Mouse (Mus musculus) heart, embryonic 14.5 days (tissue): ENCODE data around the gene Slc5a9. TPM values are rescaled to one million over a fixed set of nuclear protein-coding genes. Genes with fewer than 3 reads are reported as not detected.
"Not testable (repeated sequence)": the region's sequence is repeated elsewhere in the genome, so short reads cannot be mapped to it uniquely, and the experiment has no call there.

ENCODE experiments used
- ATAC-seq: fragments of 200-750 bp; cut with Nextera tagmentation; 2 replicates; pipeline ENCODE4 v1.8.0; 2017; ENCODE audit warnings: low read depth, moderate TSS enrichment; ENCODE audit not compliant: insufficient number of reproducible peaks, insufficient read depth, low FRiP score
- H3K27ac ChIP-seq, 2 experiments: fragments of 200-500 bp in 1 of 2; fragments of 300-500 bp in 1 of 2; sonication (generic) in 1 of 2; replicated peaks in 1 of 2; 2 replicates each; pipeline ENCODE4 v1.5.1; 2012 to 2014; ENCODE audit warnings: low read depth in 2 of 2, low read length in 2 of 2, control low read depth in 1 of 2, mild to moderate bottlenecking in 1 of 2, mixed read lengths in 1 of 2; ENCODE audit not compliant: control insufficient read depth in 1 of 2, insufficient read depth in 1 of 2
- H3K27me3 ChIP-seq: fragments of 300-500 bp; sonication (generic); 2 replicates; pipeline ENCODE4 v1.6.1; 2014; ENCODE audit warnings: mild to moderate bottlenecking, low read length, control low read depth; ENCODE audit not compliant: control insufficient read depth, insufficient read depth
- H3K36me3 ChIP-seq: fragments of 300-500 bp; sonication (generic); 2 replicates; pipeline ENCODE4 v1.6.1; 2014; ENCODE audit warnings: mild to moderate bottlenecking, control low read depth, low read length, mixed read lengths; ENCODE audit not compliant: control insufficient read depth, insufficient read depth
- H3K4me1 ChIP-seq, 2 experiments: fragments of 200-500 bp in 1 of 2; fragments of 300-500 bp in 1 of 2; sonication (generic) in 1 of 2; 2 replicates each; pipeline ENCODE4 v1.6.1; 2012 to 2014; ENCODE audit warnings: low read length in 2 of 2, control low read depth in 1 of 2, mixed read lengths in 1 of 2; ENCODE audit not compliant: control insufficient read depth in 2 of 2, insufficient read depth in 2 of 2
- H3K4me2 ChIP-seq: fragments of 300-500 bp; sonication (generic); 2 replicates; pipeline ENCODE4 v1.6.1; 2014; ENCODE audit warnings: mild to moderate bottlenecking, low read length
- H3K4me3 ChIP-seq, 2 experiments: fragments of 200-500 bp in 1 of 2; fragments of 300-500 bp in 1 of 2; sonication (generic) in 1 of 2; 2 replicates each; pipeline ENCODE4 v1.5.1; 2012 to 2014; ENCODE audit warnings: low read length in 2 of 2, mild to moderate bottlenecking in 2 of 2, control low read depth in 1 of 2, low read depth in 1 of 2, moderate library complexity in 1 of 2; ENCODE audit not compliant: control insufficient read depth in 1 of 2, insufficient read depth in 1 of 2
- H3K9ac ChIP-seq: fragments of 300-500 bp; sonication (generic); 2 replicates; pipeline ENCODE4 v1.6.1; 2014; ENCODE audit warnings: mild to moderate bottlenecking, low read length
- H3K9me3 ChIP-seq: fragments of 300-500 bp; sonication (generic); 2 replicates; pipeline ENCODE4 v1.6.1; 2016; ENCODE audit warnings: low read length, control low read depth; ENCODE audit not compliant: control insufficient read depth
- WGBS: fragments of 180-500 bp; shearing (Covaris S2); extraction: QIAGEN DNeasy Blood & Tissue Kit; methylation state at CpG from one replicate; pipeline ENCODE4 v1.1.7; 2014; 5-methylcytosine and 5-hydroxymethylcytosine counted together
- polyA plus RNA-seq: library from polyadenylated mRNA; unstranded; fragments of >200 nt; fragmentation: Nextera tagmentation; extraction: Ambion mirVana; gene quantifications from 2 replicates; pipeline ENCODE4 v1.2.1, GENCODE M21; 2014

Gene Slc5a9
- 0.14 TPM in 1 of 2 replicates, not detected in the other for polyA plus RNA-seq

DNA sequence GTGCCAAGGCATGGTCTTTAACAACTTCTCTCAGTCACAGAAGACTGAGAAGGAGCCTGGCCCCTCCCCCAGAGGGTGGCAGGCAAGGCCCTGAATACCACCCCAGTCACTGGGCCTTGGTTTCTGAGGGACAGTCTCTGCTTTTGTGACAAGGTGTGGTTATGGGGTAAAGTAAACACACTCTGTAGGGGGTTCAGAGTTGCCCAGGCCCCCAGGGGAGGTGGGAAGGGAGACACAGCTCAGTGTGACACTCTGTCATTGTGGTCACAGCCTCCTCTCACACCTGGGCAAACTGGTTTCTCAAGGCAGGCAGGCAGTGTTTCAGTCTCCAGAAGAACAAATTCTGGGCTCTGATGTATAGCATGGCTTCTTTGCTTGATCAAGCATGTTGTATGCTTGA lies at the start of gene Slc5a9:
TSS of gene Slc5a9 (minus strand) at position 144 of the 400 bp plus-strand sequence.
- H3K27ac ChIP-seq: no peak within 1 kb of the TSS
- no peak within 1 kb of the TSS for H3K4me3 ChIP-seq
- H3K9me3 ChIP-seq: no peaks in the 10 kb centered on the region
- ATAC-seq: no peak
- H3K27me3 ChIP-seq: no peaks in the 10 kb centered on the region
- no peak within 1 kb of the TSS for H3K4me2 ChIP-seq
- H3K9ac ChIP-seq: no peak within 1 kb of the TSS
- no peaks in the 10 kb centered on the region for H3K36me3 ChIP-seq
- no peaks in the 10 kb centered on the region for H3K4me1 ChIP-seq

DNA sequence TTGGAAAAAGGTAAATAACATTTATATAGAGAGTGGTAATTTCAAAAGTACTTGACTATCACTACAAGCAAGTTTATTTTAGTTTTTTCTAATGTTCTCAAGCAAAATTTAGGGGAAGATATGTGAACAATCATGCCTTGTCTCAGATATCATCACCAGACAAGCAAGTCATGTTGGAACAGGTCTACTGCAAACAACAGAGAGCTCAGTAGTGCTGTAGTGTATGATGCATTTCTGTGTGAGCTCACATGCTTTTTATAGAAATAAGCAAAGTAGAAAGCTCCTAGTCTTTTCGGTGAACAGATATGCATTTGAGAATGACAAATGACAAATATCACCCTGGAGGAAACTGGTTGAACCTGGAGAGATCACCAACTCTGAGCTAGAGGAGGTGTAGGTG lies 16.4 kb upstream of the Slc5a9 start, which contains the start of gene Skint8:
TSS of gene Skint8 (plus strand) at position 301 of the 400 bp plus-strand sequence.
- Histone ChIP-seq H3K4me3 (no peak within 1 kb of the TSS), H3K4me1 (no peaks in the 10 kb centered on the region), H3K27ac (no peak within 1 kb of the TSS), H3K27me3 (no peaks in the 10 kb centered on the region), H3K4me2 (no peak within 1 kb of the TSS), H3K9me3 (peaks cover 4% of the 10 kb centered on the region; the same call in 1 of the 2 replicates), H3K9ac (no peak within 1 kb of the TSS), H3K36me3 (no peaks in the 10 kb centered on the region)
- 70% methylated on average over 1 of the region's 1 CpGs for WGBS
- no peak for ATAC-seq

DNA sequence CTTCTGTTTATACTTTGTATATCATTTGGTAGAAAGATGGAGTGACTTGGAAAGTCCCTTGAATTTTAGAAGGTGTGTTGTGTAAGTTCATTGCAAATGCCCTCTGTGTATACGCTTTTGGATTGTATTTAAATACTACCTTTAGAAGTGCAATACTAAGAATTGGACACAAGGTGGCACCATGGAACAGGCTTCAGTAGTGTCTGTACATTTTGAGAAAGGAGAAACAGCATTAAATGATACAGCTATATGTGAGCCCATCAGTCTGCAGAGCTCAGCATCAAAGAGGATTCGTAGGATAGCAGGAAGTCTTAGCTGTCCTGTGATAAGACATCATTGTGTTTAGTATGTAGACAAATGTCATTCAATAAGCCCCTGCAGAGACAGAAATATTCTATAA lies 5.2 kb upstream of the Slc5a9 start:
- H3K27me3 ChIP-seq: no peaks in the 10 kb centered on the region
- ATAC-seq: no peak
- no peak overlapping the region for H3K4me3 ChIP-seq
- no peak overlapping the region for H3K27ac ChIP-seq
- WGBS: 34% methylated on average over 2 of the region's 2 CpGs
- H3K4me1 ChIP-seq: no peaks in the 10 kb centered on the region
- no peaks in the 10 kb centered on the region for H3K9me3 ChIP-seq
- no peak overlapping the region for H3K4me2 ChIP-seq
- H3K9ac ChIP-seq: no peak overlapping the region
- no peaks in the 10 kb centered on the region for H3K36me3 ChIP-seq

DNA sequence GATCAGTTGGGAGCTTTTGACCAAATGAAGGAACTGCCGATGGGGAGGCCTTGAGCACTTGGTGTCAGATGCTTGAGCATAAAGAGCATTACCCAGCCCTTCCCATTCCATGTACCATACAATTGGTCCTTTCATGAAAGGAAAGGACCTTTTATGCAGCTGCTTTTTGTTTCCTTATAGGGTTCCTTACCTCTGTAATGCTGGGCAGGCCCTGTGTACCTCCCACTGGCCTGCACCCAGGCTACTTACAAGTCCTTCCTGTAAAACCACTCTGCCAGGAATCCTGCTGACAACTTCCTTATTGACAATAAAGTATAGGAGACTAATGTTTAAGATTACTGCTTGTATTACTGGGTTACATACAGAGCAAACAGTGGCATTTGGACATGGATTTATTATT lies 1.2 kb downstream of the Slc5a9 start:
- ATAC-seq: no peak

DNA sequence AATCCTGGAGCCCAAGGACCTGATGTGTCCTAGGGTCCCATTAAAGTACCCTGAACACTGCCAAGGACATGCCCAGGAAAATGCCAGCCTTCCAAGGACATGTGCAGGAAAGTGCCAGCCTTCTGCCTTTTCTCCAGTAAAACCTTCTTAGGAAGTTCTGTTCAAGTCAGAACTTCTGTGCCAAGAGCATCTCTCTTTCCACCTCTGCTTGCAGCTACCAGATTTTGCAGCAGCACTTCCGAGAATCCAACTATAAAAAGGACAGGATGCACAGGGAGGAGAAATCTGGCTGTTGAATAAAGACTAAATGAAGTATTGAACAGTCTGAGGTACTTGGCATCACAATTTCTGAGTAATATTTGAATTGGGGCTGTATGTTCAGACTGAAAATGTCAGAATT lies 2.2 kb downstream of the Slc5a9 start:
- H3K4me1 ChIP-seq, H3K9me3 ChIP-seq, H3K27me3 ChIP-seq, H3K9ac ChIP-seq, H3K27ac ChIP-seq, ATAC-seq, H3K4me3 ChIP-seq, H3K4me2 ChIP-seq, H3K36me3 ChIP-seq: not testable (repeated sequence)
- WGBS: 66% methylated on average over 1 of the region's 1 CpGs

More for the DNA sequence above, 1.2 kb downstream of the Slc5a9 start:
- Histone ChIP-seq H3K9ac (no peak overlapping the region), H3K4me1 (no peaks in the 10 kb centered on the region), H3K9me3 (no peaks in the 10 kb centered on the region), H3K36me3 (no peaks in the 10 kb centered on the region), H3K27me3 (no peaks in the 10 kb centered on the region), H3K4me3 (no peak overlapping the region), H3K27ac (no peak overlapping the region), H3K4me2 (no peak overlapping the region)
- 78% methylated on average over 1 of the region's 1 CpGs for WGBS

DNA sequence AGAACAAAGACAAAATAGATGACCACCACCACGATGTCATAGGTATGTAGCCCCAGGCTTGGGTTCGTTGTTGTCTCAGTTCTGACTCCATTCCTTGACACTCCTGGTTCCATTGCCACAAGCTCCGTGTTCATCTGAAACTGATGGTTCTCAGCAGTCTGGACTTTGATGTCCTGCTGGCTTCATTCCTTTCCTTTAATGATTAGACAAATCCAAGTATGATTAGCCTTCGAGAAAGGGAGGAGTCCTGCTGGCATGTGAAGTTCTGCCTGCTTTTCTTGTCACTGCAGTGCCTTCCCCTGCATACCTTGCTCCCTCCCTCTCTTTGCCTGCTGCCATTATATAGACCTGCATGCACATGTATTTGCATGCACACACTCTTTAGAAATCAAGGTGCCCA lies 4.2 kb downstream of the Slc5a9 start:
- Histone ChIP-seq H3K36me3 (no peaks in the 10 kb centered on the region), H3K27me3 (no peaks in the 10 kb centered on the region), H3K9me3 (no peaks in the 10 kb centered on the region), H3K27ac (no peak overlapping the region), H3K9ac (no peak overlapping the region), H3K4me3 (no peak overlapping the region), H3K4me1 (no peaks in the 10 kb centered on the region), H3K4me2 (no peak overlapping the region)
- 53% methylated on average over 4 of the region's 4 CpGs for WGBS
- ATAC-seq: no peak

DNA sequence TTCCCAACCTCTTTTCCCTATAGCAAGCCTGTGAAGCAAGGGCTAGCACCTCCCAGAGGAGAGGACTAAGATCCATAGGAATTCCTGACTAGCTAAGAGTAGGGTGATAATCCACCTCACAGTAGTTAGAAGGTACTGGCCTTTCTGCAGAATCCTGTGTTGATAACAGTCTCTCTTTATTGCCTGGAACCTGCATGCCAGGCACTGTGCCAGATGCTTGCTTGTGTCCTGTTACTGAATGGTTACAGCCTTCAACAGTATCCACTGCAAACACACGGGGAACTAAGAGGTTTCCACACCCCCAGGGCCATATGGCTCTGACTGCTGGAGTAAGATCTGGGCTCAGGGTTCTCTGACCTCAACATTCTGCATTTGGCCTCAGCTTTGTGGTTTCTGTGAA lies 5.0 kb downstream of the Slc5a9 start:
- no peak overlapping the region for H3K4me2 ChIP-seq
- 26% methylated on average over 1 of the region's 1 CpGs for WGBS

DNA sequence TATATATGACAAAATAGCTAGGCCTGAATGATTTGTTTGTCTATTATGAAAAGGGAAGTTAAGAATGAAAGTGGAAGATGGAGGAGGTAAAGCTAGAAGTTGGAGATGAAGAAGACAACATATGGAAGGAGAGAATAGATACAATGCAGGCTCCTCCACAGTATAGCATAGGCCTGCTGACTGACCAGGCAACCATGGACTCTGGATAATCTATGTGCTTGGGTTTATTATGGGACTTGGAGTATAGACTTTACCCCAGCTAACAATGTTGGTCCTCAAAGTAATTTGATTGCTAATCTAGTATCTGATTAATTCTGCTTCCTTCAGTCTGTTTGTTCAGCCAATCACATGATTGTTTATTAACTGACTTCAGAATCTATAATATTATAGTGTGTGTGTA lies 10.6 kb downstream of the Slc5a9 start:
- no peak overlapping the region for H3K4me3 ChIP-seq
- no peaks in the 10 kb centered on the region for H3K27me3 ChIP-seq
- H3K4me1 ChIP-seq: no peaks in the 10 kb centered on the region
- H3K27ac ChIP-seq: no peak overlapping the region
- no peak overlapping the region for H3K9ac ChIP-seq
- no peak for ATAC-seq
- no peaks in the 10 kb centered on the region for H3K9me3 ChIP-seq
- no peak overlapping the region for H3K4me2 ChIP-seq
- no peaks in the 10 kb centered on the region for H3K36me3 ChIP-seq

More for the DNA sequence above, 5.0 kb downstream of the Slc5a9 start:
- Histone ChIP-seq H3K4me3 (no peak overlapping the region), H3K27ac (no peak overlapping the region), H3K9me3 (no peaks in the 10 kb centered on the region), H3K36me3 (no peaks in the 10 kb centered on the region), H3K9ac (no peak overlapping the region), H3K27me3 (no peaks in the 10 kb centered on the region), H3K4me1 (no peaks in the 10 kb centered on the region)
- no peak for ATAC-seq
